Mouse (Mus musculus): ENCODE results near the gene Neurod2.

Neurod2 gene

DNA sequence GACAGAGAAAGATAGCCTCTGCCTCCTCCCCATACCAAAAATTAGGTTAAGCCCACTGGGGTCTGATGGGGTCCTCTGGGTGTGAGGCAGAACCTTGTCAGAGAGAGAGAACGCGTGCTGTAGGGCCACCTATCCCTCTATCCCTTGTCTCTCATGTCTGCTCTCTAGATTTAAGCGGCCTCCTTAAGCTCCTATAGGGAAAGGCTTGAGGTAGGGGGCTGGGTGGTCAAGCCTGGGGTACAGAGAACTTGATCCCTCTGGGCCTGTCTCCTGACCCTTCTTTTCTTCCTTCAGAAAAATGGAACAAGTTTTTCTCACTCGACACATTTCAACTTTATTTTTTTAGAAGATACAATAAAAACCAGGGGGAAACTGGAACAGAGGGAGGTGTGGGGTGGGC, 3.4 kb upstream of the Neurod2 start:
- no peak for DNase-seq (ENCODE audit: low read depth in 2 of 2, low spot score in 2 of 2)

GRCm38 (mm10) chr11:98332186-98332585, 2.7 kb upstream of the Neurod2 start:
- no peak for DNase-seq (ENCODE audit: low read depth in 2 of 2, low spot score in 2 of 2)

DNA sequence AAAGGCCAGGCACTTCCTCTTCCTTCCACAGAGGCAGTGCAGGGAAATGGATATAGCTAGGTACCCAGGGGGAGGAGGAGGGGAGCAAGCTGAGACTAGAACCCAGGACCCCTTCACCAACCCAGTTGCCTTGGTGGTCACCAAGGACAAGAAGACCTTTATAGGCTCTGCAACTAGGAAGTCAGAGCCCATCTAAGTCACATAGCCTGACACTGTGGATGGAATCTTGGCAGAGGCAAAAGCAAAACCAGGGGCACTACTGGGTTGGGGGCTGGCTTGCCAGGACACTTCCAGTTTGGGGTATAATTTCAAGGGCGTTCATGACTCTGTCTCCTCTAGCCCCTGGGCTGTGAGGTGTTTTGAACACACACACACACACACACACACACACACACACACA, 2.0 kb upstream of the Neurod2 start:
- no peak for DNase-seq (ENCODE audit: low read depth in 2 of 2, low spot score in 2 of 2)

DNA sequence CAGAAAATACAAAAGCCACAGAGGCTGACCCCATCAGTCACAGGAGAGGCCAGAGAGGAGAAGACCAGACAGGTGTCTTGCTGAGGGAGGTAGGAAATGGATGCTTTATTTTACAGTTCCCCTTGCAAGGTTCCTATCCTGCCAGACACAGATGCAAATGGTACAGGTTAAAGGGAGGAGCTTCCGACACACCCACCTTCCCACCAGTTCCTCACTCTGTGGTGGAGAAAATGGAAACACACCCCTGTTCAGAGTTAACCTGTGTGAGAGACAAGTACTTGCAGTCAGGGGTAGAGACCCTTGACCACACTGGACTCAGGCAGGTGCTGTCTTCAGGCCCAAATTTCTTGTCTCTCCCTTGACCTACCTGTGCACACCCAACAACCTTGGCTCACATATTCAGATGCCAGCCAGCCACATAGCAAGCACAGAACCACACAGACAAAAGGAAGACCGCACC, 1.3 kb upstream of the Neurod2 start:
- no peak for DNase-seq (ENCODE audit: low read depth in 2 of 2, low spot score in 2 of 2)

- DNase-seq (ENCODE audit: low read depth in 2 of 2, low spot score in 2 of 2) = no peak
Measured at GRCm38 (mm10) chr11:98329960-98330744, 704 bp upstream of the Neurod2 start.

DNA sequence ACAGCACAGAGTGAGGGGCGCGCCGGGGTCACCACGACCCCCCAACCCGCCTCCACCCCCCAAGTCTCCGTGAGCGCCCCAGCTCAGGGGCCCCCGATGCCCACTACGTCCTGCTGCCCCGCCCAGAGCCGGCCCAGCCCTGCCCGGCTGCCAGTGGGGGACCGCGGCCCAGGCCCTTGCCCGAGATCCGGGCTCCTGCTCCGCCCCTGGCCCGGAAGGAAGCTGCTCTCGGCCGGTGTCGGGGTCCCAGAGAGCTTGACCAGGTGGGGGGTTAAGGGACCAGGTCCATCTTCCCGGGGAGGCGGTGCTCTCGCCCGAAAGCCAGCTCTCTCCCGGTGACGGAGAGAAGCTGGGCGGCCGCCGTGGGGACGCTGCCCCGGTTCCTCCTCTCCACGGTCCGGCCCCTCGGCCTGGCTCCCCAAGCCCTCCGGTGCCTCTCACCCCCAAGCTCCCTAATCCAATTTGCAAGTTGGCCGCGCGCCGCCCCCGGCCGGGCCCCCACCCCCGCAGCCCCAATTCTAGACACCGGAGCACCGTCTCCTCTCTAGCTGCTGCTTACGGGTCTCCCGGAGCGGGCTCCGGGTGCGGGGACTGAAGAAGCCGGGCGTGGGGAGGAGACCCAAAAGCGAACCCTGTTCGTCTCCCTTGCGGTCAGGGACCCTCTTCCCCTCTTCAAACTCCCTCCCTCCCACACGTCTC, 928 bp downstream of the Neurod2 start:
- no peak for DNase-seq (ENCODE audit: low read depth in 2 of 2, low spot score in 2 of 2)

GRCm38 (mm10) chr11:98328031-98328370, 1.4 kb downstream of the Neurod2 start:
- no peak for DNase-seq (ENCODE audit: low read depth in 2 of 2, low spot score in 2 of 2)

DNA sequence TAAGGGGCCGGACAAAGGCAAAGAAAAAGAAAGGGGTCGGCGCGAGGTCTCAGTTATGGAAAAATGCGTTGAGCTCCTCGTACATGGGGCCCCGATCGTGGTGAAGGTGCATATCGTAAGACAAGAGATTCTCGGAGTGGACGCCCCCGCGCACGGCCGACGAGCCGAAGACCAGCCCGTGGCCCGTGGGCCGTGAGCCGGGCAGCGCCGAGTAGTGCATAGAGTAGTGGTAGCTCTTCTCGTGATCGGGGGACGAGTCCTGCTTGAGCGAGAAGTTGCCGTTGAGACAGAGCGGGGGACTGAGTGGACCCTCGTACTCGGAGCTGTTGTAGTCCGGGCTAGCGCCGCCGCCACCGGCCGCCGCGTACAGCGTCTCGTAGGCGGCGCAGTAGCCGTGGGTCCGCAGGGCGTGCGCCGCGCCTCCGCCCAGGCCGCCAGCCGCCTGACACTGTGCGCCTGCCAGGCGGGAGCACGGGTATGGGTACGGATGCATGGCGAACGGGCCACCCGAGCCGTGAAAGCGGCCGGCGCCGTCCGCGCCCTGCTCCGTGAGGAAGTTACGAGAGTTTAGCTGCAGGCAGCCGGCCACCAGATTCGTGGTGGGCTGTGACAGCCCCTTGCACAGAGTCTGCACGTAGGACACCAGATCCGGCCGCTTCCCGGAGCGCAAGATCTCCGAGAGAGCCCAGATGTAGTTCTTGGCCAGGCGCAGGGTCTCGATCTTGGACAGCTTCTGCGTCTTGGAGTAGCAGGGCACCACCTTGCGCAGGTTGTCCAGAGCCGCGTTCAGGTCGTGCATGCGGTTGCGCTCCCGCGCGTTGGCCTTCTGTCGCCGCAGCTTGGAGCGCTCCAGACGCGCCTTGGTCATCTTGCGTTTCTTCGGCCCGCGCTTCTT, 2.1 kb downstream of the Neurod2 start:
- no peak for DNase-seq (ENCODE audit: low read depth in 2 of 2, low spot score in 2 of 2)

GRCm38 (mm10) chr11:98326741-98327135, 2.7 kb downstream of the Neurod2 start:
- DNase-seq (ENCODE audit: low read depth in 2 of 2, low spot score in 2 of 2) = no peak

DNA sequence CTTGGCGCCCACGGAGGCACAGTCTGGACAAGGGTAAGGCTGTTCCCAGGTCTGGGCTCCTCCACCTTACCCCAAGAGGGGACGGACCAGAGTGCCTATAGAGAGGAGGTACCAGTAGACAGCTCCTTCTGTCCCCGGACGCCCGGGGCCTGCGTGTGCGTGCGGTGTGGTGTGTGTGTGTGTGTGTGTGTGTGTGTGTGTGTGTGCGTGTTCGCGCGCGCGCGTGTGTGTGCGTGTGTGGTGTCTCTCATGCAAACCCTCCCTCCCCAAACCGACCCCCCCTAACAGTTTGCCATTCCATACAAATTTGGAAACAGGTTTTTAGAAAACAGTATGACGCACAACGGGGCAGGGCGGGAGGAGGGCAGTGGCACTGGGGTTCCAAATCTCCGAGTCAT, 3.6 kb downstream of the Neurod2 start:
- DNase-seq (ENCODE audit: low read depth in 2 of 2, low spot score in 2 of 2) = no peak

GRCm38 (mm10) chr11:98325191-98325820, 4.1 kb downstream of the Neurod2 start:
- DNase-seq (ENCODE audit: low read depth in 2 of 2, low spot score in 2 of 2) = no peak

DNA sequence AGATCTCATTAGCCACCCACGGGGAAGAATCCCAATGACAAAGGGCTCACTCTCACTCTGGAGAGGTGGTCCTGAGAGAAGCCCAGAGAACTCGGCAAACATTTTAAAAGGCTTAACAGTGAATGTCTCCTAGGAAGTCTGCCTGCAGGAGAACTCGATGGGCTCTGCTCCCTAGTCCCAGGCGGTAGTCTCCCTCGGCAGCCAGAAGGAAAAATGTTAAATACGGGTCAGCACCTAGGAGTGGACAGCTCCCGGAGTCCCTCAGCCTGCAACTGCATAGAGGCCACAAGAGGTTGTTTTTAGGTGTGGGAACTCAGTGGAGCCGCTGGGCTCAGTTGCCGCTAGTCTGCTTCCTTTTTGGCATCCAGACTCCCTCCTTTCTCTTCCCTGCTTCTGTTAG, 5.5 kb downstream of the Neurod2 start:
- no peak for DNase-seq (ENCODE audit: low read depth in 2 of 2, low spot score in 2 of 2)

- DNase-seq (ENCODE audit: low read depth in 2 of 2, low spot score in 2 of 2) = no peak
Measured at GRCm38 (mm10) chr11:98323136-98323866, 6.1 kb downstream of the Neurod2 start.

DNA sequence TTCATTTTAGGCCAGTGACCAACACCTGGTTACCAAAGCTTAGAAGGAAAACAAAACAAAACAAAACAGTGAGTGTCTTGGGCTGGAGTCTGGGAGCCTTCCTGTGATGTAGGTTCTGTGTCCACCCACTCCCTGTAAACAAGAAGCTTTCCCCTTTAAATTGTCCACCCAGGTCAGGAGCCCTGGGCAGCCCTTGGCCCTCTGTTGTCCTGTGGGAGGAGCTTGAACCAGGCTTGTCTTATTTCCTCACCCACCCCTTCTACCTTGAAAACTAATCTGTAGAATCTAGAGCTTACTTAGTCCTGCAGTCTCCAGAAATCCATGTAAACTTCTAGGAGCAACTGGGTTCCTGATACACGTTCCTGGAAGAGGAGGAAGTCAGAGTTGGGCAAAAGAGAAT, 7.3 kb downstream of the Neurod2 start:
- no peak for DNase-seq (ENCODE audit: low read depth in 2 of 2, low spot score in 2 of 2)

GRCm38 (mm10) chr11:98321677-98322003, 7.8 kb downstream of the Neurod2 start:
- no peak for DNase-seq (ENCODE audit: low read depth in 2 of 2, low spot score in 2 of 2)

DNA sequence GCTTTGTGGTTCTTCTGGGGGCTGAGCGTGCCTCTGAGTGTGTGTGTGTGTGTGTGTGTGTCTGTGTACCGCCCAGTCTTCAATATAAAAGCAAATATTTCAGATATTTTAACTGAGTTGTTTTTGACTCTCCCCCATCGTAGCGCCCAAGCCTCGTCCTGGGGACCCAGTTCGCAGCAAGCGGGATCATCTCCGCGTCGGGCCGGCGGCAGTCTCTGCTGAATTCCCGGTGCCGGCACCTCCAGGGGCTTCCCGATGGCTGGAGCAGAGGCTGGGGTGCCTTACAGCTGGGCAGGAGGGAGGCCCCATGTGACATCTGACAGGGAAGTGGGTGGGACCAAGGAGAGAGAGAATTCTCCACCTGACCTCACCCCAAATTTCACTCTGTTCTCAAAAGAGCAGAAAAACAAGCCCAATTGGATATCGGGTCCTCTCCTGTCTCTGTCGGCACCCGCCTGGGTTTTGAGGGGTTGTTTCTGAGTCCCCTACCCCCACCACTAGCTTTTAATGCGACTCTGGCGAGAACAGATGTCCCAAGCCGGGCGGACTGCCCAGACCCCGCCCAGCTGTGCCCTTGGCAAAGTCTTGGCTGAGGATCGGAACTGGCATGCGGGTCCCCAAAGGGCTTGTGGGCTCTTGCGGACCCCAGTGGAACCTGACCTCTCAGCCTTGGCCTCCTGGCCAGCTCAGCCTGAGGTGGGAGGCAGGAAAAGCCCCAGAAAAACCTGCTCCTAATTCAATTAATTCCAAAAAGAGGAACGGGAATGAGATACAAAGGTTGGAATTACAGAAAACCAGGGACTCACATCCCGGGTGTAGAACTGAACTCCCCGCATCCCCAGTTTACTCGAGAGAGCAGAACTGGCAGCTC, 8.4 kb downstream of the Neurod2 start:
- DNase-seq (ENCODE audit: low read depth in 2 of 2, low spot score in 2 of 2) = no peak

GRCm38 (mm10) chr11:98320381-98320780, 9.1 kb downstream of the Neurod2 start:
- no peak for DNase-seq (ENCODE audit: low read depth in 2 of 2, low spot score in 2 of 2)

DNA sequence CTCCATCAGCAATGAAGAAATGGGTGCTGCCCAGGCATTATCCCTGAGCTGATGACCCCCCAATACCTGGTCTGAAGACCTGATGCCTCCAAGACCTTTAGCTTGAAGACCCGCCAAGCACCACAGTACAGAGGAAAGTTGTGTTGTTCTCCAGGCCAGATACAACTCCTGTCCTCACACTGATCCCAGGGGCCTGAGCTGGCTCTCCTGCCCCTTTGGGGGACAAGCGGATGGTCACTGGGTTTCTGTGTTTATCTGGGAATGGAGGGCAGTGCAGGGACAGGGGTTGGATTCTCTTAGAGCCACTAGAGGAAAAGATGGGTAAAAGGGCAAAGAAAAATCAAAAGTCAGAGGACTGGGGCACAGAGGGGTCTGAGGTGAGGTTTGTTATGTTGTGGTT, 9.5 kb downstream of the Neurod2 start:
- no peak for DNase-seq (ENCODE audit: low read depth in 2 of 2, low spot score in 2 of 2)

DNA sequence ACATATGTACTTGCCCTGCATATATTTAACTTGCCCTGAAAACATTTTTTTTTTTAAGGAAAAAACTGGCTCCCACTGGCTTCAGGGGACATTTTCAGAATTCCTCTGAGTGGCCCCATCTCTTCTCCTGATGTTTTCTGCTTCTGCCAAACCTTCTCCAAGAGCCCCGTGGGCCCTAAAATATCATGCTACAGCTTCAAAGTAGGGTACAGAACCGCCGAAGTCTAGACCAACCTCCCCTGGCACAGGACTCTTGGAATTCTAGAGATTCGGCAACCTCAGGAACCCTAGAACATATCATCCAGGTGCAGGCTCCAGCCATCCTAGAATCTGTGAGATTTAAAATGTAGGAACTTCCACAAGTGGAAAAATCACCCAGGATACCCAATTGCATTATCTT, 9.9 kb downstream of the Neurod2 start:
- DNase-seq (ENCODE audit: low read depth in 2 of 2, low spot score in 2 of 2) = no peak

GRCm38 (mm10) chr11:98319120-98319519, 10.3 kb downstream of the Neurod2 start:
- no peak for DNase-seq (ENCODE audit: low read depth in 2 of 2, low spot score in 2 of 2)
